Mouse (Mus musculus): ENCODE data around the gene Styxl1. TPM values are rescaled to one million over a fixed set of nuclear protein-coding genes. Genes with fewer than 3 reads are reported as not detected.

Gene Styxl1
- polyA plus RNA-seq, 1 experiment from 2014 or later, result 0.31 TPM

DNA sequence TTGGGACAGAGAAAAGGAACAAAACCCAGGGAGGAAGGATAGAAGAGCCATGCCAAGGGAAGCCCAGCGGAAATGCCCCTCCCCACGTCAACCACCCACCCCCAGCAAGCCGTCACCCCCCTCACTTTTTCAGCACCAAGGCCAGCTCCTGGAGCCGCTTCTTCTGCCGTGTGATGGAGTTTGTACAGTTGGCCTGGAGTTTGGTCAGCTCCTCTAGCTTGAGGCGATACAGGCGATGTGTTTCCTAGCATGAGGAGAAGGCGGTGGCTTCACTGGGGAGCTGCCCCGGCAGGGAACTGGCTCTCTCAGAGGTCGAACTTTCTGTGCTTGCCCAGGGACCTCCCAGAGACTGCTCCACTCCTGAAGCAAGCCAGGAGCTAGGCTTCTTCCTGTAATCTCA lies 36.0 kb downstream of the Styxl1 start:
- peaks cover 3% of the 10 kb centered on the region for H3K4me1 ChIP-seq (ENCODE audit: control insufficient read depth, insufficient read depth, low read length)
- no peak overlapping the region for H3K4me2 ChIP-seq (ENCODE audit: low read depth, low read length)
- DNase-seq (ENCODE audit: low spot score) (peak; percentile 31), ATAC-seq (replicated peaks; ENCODE audit: insufficient number of reproducible peaks, low FRiP score, low TSS enrichment, low read depth) (no peak)
- no peak overlapping the region for H3K4me3 ChIP-seq (ENCODE audit: low read depth, low read length)
- no peak overlapping the region for H3K27ac ChIP-seq (replicated peaks; ENCODE audit: low read depth, low read length)
- no peaks in the 10 kb centered on the region for H3K27me3 ChIP-seq (ENCODE audit: control insufficient read depth, insufficient read depth, low read length)
- H3K9me3 ChIP-seq (replicated peaks; ENCODE audit: control insufficient read depth, low read length), result no peaks in the 10 kb centered on the region
- 52% methylated on average over 10 of the region's 10 CpGs for WGBS
- no peak overlapping the region for H3K9ac ChIP-seq (replicated peaks; ENCODE audit: low read length)
- no peaks in the 10 kb centered on the region; the same call in 1 of the 2 replicates for H3K36me3 ChIP-seq (replicated peaks; ENCODE audit: control insufficient read depth, insufficient read depth, low read depth, low read length)

DNA sequence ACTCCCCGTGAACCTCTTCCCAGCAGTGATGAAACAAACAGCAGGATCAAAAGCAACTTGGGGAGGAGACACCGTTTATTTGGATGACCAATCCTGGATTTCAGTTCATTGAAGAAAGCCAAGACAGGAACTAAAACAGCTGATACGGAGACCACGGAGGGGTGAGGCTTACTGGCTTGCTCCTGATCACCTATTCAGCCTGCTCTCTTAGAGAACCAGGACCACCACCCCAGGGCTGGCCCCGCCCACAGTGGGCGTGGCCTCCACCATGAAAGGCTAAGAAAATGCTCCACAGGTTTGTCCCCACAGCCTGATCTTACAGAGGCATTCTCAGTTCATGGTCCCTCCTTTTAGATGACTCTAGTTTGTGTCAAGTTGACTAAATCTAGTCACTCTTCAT lies 39.9 kb downstream of the Styxl1 start:
- no peaks in the 10 kb centered on the region for H3K27me3 ChIP-seq (ENCODE audit: control insufficient read depth, insufficient read depth, low read length)
- DNase-seq (ENCODE audit: low spot score), result peak; percentile 22
- peaks cover 22% of the 10 kb centered on the region for H3K36me3 ChIP-seq (replicated peaks; ENCODE audit: control insufficient read depth, insufficient read depth, low read depth, low read length)
- no peak overlapping the region for H3K27ac ChIP-seq (replicated peaks; ENCODE audit: low read depth, low read length)
- no peak overlapping the region for H3K4me3 ChIP-seq (ENCODE audit: low read depth, low read length)
- peaks cover 3% of the 10 kb centered on the region for H3K4me1 ChIP-seq (ENCODE audit: control insufficient read depth, insufficient read depth, low read length)
- no peak overlapping the region for H3K4me2 ChIP-seq (ENCODE audit: low read depth, low read length)
- H3K9me3 ChIP-seq (replicated peaks; ENCODE audit: control insufficient read depth, low read length), result no peaks in the 10 kb centered on the region
- no peak for ATAC-seq (replicated peaks; ENCODE audit: insufficient number of reproducible peaks, low FRiP score, low TSS enrichment, low read depth)
- 30% methylated on average over 6 of the region's 6 CpGs for WGBS
- H3K9ac ChIP-seq (replicated peaks; ENCODE audit: low read length), result no peak overlapping the region

DNA sequence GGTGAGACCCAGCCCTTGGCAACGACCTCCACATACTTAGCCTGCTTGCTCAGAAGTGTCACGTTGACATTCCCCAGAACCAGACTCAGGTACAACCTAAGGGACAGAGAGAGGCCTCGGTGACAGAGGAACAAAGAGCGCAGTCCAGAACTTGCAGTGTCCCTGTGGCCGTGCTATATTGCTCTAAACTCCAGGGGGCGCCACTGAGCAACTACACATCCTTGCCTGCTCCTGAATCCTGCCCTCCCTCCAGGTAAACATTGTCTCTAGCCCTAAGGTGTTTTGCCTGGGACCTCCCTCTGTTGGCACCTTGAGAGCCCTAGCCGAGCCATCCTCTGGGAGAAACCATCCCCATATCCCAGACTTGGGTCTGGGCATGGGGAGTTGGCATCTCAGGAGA lies 41.0 kb downstream of the Styxl1 start:
- 83% methylated on average over 7 of the region's 7 CpGs for WGBS
- no peak for ATAC-seq (replicated peaks; ENCODE audit: insufficient number of reproducible peaks, low FRiP score, low TSS enrichment, low read depth)
- Histone ChIP-seq H3K27me3 (ENCODE audit: control insufficient read depth, insufficient read depth, low read length) (no peaks in the 10 kb centered on the region), H3K36me3 (replicated peaks; ENCODE audit: control insufficient read depth, insufficient read depth, low read depth, low read length) (peaks cover 27% of the 10 kb centered on the region), H3K4me3 (ENCODE audit: low read depth, low read length) (no peak overlapping the region), H3K9me3 (replicated peaks; ENCODE audit: control insufficient read depth, low read length) (no peaks in the 10 kb centered on the region), H3K9ac (replicated peaks; ENCODE audit: low read length) (no peak overlapping the region), H3K4me1 (ENCODE audit: control insufficient read depth, insufficient read depth, low read length) (no peaks in the 10 kb centered on the region), H3K27ac (replicated peaks; ENCODE audit: low read depth, low read length) (no peak overlapping the region), H3K4me2 (ENCODE audit: low read depth, low read length) (no peak overlapping the region)
- no peak for DNase-seq (ENCODE audit: low spot score)

DNA sequence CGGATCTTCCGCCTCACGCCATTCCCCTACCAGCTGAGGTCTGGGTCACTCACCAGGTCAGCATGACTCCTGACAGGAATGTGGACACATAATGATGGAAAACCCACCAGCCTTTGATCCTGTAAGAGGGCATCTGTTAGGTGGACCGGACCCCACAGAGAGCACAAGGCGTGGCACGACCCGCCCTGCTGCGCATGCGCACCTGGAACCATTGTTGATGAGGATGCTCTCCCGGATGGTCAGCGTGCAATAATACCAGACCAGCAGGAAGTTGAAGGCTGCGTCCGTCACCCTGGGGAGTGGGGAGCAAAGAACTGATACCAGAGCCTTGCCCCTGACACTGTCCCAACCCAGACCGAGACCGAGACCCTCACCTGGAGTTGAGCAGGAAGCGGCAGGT lies 41.6 kb downstream of the Styxl1 start:
- peaks cover 27% of the 10 kb centered on the region for H3K36me3 ChIP-seq (replicated peaks; ENCODE audit: control insufficient read depth, insufficient read depth, low read depth, low read length)
- no peaks in the 10 kb centered on the region for H3K4me1 ChIP-seq (ENCODE audit: control insufficient read depth, insufficient read depth, low read length)
- H3K27me3 ChIP-seq (ENCODE audit: control insufficient read depth, insufficient read depth, low read length), result no peaks in the 10 kb centered on the region
- no peak overlapping the region for H3K4me2 ChIP-seq (ENCODE audit: low read depth, low read length)
- WGBS, result 91% methylated on average over 16 of the region's 16 CpGs
- no peak overlapping the region for H3K27ac ChIP-seq (replicated peaks; ENCODE audit: low read depth, low read length)
- no peak for ATAC-seq (replicated peaks; ENCODE audit: insufficient number of reproducible peaks, low FRiP score, low TSS enrichment, low read depth)
- DNase-seq (ENCODE audit: low spot score), result no peak
- H3K4me3 ChIP-seq (ENCODE audit: low read depth, low read length), result no peak overlapping the region
- no peaks in the 10 kb centered on the region for H3K9me3 ChIP-seq (replicated peaks; ENCODE audit: control insufficient read depth, low read length)
- no peak overlapping the region for H3K9ac ChIP-seq (replicated peaks; ENCODE audit: low read length)

DNA sequence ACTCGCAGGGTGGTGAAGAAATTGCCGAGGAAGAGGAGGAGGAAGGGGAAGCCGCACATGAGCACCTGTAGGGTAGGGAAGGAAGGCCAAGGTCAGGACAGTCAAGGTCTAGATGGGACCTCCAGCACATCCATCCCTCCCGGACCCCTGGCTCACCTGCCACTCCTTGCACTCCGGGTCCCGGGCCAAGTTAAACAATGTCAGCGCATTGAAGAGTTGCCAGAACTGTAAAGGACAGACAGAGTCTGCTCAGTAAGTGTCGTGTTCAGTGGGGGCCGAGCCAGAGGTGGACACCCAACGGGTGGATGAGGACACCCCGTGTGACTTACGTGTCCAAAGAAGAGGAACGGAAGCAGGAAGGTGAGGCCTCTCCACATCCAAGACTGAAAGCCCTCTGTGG lies 42.4 kb downstream of the Styxl1 start:
- WGBS, result 94% methylated on average over 13 of the region's 13 CpGs
- Histone ChIP-seq H3K4me1 (ENCODE audit: control insufficient read depth, insufficient read depth, low read length) (no peaks in the 10 kb centered on the region), H3K4me2 (ENCODE audit: low read depth, low read length) (no peak overlapping the region), H3K36me3 (replicated peaks; ENCODE audit: control insufficient read depth, insufficient read depth, low read depth, low read length) (peaks cover 32% of the 10 kb centered on the region), H3K27me3 (ENCODE audit: control insufficient read depth, insufficient read depth, low read length) (no peaks in the 10 kb centered on the region), H3K4me3 (ENCODE audit: low read depth, low read length) (no peak overlapping the region), H3K9me3 (replicated peaks; ENCODE audit: control insufficient read depth, low read length) (no peaks in the 10 kb centered on the region), H3K27ac (replicated peaks; ENCODE audit: low read depth, low read length) (no peak overlapping the region), H3K9ac (replicated peaks; ENCODE audit: low read length) (no peak overlapping the region)
- no peak for ATAC-seq (replicated peaks; ENCODE audit: insufficient number of reproducible peaks, low FRiP score, low TSS enrichment, low read depth)
- no peak for DNase-seq (ENCODE audit: low spot score)

DNA sequence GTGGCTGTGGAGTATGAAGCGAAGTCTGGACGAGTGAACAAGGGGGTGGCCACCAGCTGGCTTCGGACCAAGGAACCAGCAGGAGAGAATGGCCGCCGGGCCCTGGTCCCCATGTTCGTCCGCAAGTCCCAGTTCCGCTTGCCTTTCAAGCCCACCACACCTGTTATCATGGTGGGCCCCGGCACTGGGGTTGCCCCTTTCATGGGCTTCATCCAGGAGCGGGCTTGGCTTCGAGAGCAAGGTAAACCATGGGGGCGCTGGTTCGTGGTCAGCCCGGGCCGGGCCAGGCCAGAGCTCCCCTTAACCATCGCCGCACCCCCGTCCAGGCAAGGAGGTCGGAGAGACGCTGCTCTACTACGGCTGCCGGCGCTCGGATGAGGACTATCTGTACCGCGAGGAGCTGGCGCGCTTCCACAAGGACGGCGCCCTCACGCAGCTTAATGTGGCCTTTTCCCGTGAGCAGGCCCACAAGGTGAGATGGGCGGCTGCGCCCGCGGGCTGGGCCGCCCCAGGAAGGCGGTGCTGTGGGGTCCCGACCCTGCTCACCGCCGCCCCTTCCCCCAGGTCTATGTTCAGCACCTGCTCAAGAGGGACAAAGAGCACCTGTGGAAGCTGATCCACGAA lies 44.0 kb downstream of the Styxl1 start:
- no peak overlapping the region for H3K27ac ChIP-seq (replicated peaks; ENCODE audit: low read depth, low read length)
- H3K4me2 ChIP-seq (ENCODE audit: low read depth, low read length), result no peak overlapping the region
- no peak overlapping the region for H3K9ac ChIP-seq (replicated peaks; ENCODE audit: low read length)
- no peaks in the 10 kb centered on the region for H3K4me1 ChIP-seq (ENCODE audit: control insufficient read depth, insufficient read depth, low read length)
- no peaks in the 10 kb centered on the region for H3K27me3 ChIP-seq (ENCODE audit: control insufficient read depth, insufficient read depth, low read length)
- WGBS, result 95% methylated on average over 42 of the region's 42 CpGs
- no peak for ATAC-seq (replicated peaks; ENCODE audit: insufficient number of reproducible peaks, low FRiP score, low TSS enrichment, low read depth)
- H3K9me3 ChIP-seq (replicated peaks; ENCODE audit: control insufficient read depth, low read length), result no peaks in the 10 kb centered on the region
- H3K36me3 ChIP-seq (replicated peaks; ENCODE audit: control insufficient read depth, insufficient read depth, low read depth, low read length), result peaks cover 39% of the 10 kb centered on the region
- H3K4me3 ChIP-seq (ENCODE audit: low read depth, low read length), result no peak overlapping the region
- no peak for DNase-seq (ENCODE audit: low spot score)

DNA sequence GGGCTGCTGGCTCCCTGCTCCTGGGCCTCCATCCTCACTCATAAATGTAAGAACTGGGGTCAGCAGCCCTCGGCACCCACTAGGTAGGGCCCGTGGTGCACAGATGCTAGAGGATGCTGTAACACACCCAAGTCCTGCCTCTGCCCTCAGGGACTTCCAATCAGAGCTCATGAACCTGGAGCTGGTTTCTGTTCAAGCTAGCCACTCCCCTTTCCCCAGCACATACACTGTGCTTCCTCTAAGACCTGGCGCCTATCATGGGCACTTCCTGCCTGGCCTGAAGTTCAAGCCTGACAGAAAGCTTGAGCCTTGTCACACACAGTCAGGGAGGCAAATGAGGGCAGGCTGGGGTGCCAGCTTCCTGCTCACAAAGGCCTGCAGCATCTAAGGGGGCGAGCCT lies 45.1 kb downstream of the Styxl1 start:
- Histone ChIP-seq H3K4me3 (ENCODE audit: low read depth, low read length) (no peak overlapping the region), H3K9me3 (replicated peaks; ENCODE audit: control insufficient read depth, low read length) (no peaks in the 10 kb centered on the region), H3K4me2 (ENCODE audit: low read depth, low read length) (no peak overlapping the region), H3K27ac (replicated peaks; ENCODE audit: low read depth, low read length) (no peak overlapping the region), H3K36me3 (replicated peaks; ENCODE audit: control insufficient read depth, insufficient read depth, low read depth, low read length) (peaks cover 39% of the 10 kb centered on the region), H3K9ac (replicated peaks; ENCODE audit: low read length) (no peak overlapping the region), H3K4me1 (ENCODE audit: control insufficient read depth, insufficient read depth, low read length) (no peaks in the 10 kb centered on the region), H3K27me3 (ENCODE audit: control insufficient read depth, insufficient read depth, low read length) (no peaks in the 10 kb centered on the region)
- no peak for ATAC-seq (replicated peaks; ENCODE audit: insufficient number of reproducible peaks, low FRiP score, low TSS enrichment, low read depth)
- WGBS, result 93% methylated on average over 4 of the region's 4 CpGs
- no peak for DNase-seq (ENCODE audit: low spot score)

DNA sequence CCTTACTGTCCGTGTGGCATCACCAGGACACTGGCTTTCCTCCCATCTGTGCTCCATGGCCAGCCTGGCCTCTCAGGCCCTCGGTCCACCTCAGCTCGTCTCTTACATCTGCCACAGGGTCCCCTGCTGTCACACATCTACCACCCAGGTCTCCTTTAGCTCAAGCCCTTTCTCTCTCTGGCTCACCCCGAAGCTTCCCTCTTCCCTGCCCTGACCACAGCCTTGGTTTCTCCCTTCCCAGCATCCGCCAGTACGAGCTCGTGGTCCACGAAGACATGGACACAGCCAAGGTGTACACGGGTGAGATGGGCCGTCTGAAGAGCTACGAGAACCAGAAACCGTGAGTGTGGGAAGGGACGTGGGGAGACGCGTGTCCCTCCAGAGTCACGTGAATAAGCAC lies 46.9 kb downstream of the Styxl1 start:
- no peak for DNase-seq (ENCODE audit: low spot score)
- Histone ChIP-seq H3K4me3 (ENCODE audit: low read depth, low read length) (no peak overlapping the region), H3K27ac (replicated peaks; ENCODE audit: low read depth, low read length) (no peak overlapping the region), H3K4me1 (ENCODE audit: control insufficient read depth, insufficient read depth, low read length) (no peaks in the 10 kb centered on the region; the same call in 1 of the 2 replicates), H3K27me3 (ENCODE audit: control insufficient read depth, insufficient read depth, low read length) (no peaks in the 10 kb centered on the region), H3K36me3 (replicated peaks; ENCODE audit: control insufficient read depth, insufficient read depth, low read depth, low read length) (peaks cover 39% of the 10 kb centered on the region), H3K9ac (replicated peaks; ENCODE audit: low read length) (no peak overlapping the region), H3K9me3 (replicated peaks; ENCODE audit: control insufficient read depth, low read length) (no peaks in the 10 kb centered on the region), H3K4me2 (ENCODE audit: low read depth, low read length) (no peak overlapping the region)
- 91% methylated on average over 16 of the region's 16 CpGs for WGBS
- ATAC-seq (replicated peaks; ENCODE audit: insufficient number of reproducible peaks, low FRiP score, low TSS enrichment, low read depth), result no peak

Data from embryonic facial prominence, embryonic 11.5 days (tissue).